Comparison of ENCODE assay signal across 9 mouse cellular contexts in genomic region chr15:12548696-12549095, GRCm38 (mm10).
DNase-seq lines count a peak whose midpoint lies in the region; ATAC-seq and TF ChIP-seq lines count a peak whose summit lies in the region.
"Had no signal": no experiment of that assay in that cellular context is flagged by ENCODE, and none has a peak within 500 bp of the region (broad histone marks: within the 10 kb centered on the region; RNA-seq: fewer than 3 reads in every experiment).

No protein-coding gene starts in this region.

- H3K9me3 ChIP-seq in lung, embryonic 14.5 days (ENCODE audit: low read depth, low read length), result no peaks in the 10 kb centered on the region
- no peaks in the 10 kb centered on the region for H3K9me3 ChIP-seq in forebrain, embryonic 15.5 days
- H3K9me3 ChIP-seq in intestine, embryonic 16.5 days (ENCODE audit: control insufficient read depth, low read length), result no peaks in the 10 kb centered on the region
- no peaks in the 10 kb centered on the region for H3K9me3 ChIP-seq in neural tube, embryonic 15.5 days (replicated peaks)

- H3K9ac ChIP-seq in lung, embryonic 14.5 days, result peak overlapping the region; percentile 62
- peak overlapping the region; percentile 46; the same call in 1 of the 2 replicates for H3K9ac ChIP-seq in forebrain, embryonic 15.5 days (replicated peaks)
- H3K9ac ChIP-seq in intestine, embryonic 16.5 days (ENCODE audit: low read depth, low read length), result peak overlapping the region; percentile 64
- peak overlapping the region; percentile 49; the same call in 1 of the 2 replicates for H3K9ac ChIP-seq in neural tube, embryonic 15.5 days (replicated peaks)

- H3K36me3 ChIP-seq in lung, embryonic 14.5 days (ENCODE audit: insufficient read depth), result no peaks in the 10 kb centered on the region
- no peaks in the 10 kb centered on the region for H3K36me3 ChIP-seq in forebrain, embryonic 15.5 days
- no peaks in the 10 kb centered on the region for H3K36me3 ChIP-seq in intestine, embryonic 16.5 days (ENCODE audit: control insufficient read depth, insufficient read depth, low read length)
- no peaks in the 10 kb centered on the region for H3K36me3 ChIP-seq in neural tube, embryonic 15.5 days

- H3K4me2 ChIP-seq in lung, embryonic 14.5 days, result peak overlapping the region; percentile 98
- peak overlapping the region; percentile 97 for H3K4me2 ChIP-seq in forebrain, embryonic 15.5 days (replicated peaks)
- H3K4me2 ChIP-seq in intestine, embryonic 16.5 days (ENCODE audit: low read depth, low read length), result peak overlapping the region; percentile 95
- peak overlapping the region; percentile 87 for H3K4me2 ChIP-seq in neural tube, embryonic 15.5 days

- H3K27ac ChIP-seq in lung, embryonic 14.5 days (ENCODE audit: low read depth), result 0 out of 2 replicates have a peak overlapping the region, but pooled peaks have one; percentile 78
- H3K27ac ChIP-seq in forebrain, embryonic 15.5 days (replicated peaks), result no peak overlapping the region
- no peak overlapping the region for H3K27ac ChIP-seq in intestine, embryonic 16.5 days (ENCODE audit: low read length)
- H3K27ac ChIP-seq in neural tube, embryonic 15.5 days (replicated peaks), result no peak overlapping the region

- H3K4me1 ChIP-seq in lung, embryonic 14.5 days (ENCODE audit: insufficient read depth), result peaks cover 16% of the 10 kb centered on the region; the same call in 1 of the 2 replicates
- peaks cover 16% of the 10 kb centered on the region for H3K4me1 ChIP-seq in forebrain, embryonic 15.5 days
- H3K4me1 ChIP-seq in intestine, embryonic 16.5 days (ENCODE audit: control insufficient read depth, insufficient read depth, low read length), result peaks cover 22% of the 10 kb centered on the region
- peaks cover 23% of the 10 kb centered on the region for H3K4me1 ChIP-seq in neural tube, embryonic 15.5 days

- WGBS in lung, embryonic 14.5 days, result 32% methylated on average over 4 of the region's 4 CpGs
- WGBS in forebrain, embryonic 15.5 days, result 44% methylated on average over 4 of the region's 4 CpGs
- 44% methylated on average over 4 of the region's 4 CpGs for WGBS in intestine, embryonic 16.5 days
- WGBS in neural tube, embryonic 15.5 days, result 42% methylated on average over 4 of the region's 4 CpGs

- ATAC-seq in lung, embryonic 14.5 days (ENCODE audit: insufficient read depth), result no peak
- no peak for ATAC-seq in forebrain, embryonic 15.5 days (replicated peaks)
- ATAC-seq in intestine, embryonic 16.5 days, result no peak
- no peak for ATAC-seq in neural tube, embryonic 15.5 days (ENCODE audit: low FRiP score)
- no peak for ATAC-seq in erythroid progenitor cell, adult 5-6 weeks (replicated peaks; ENCODE audit: low FRiP score, poor library complexity, severe bottlenecking)
- ATAC-seq: activated CD4-positive, CD25-positive, alpha-beta regulatory T cell, adult 4 months had no signal

- DNase-seq in lung, embryonic 14.5 days, result no peak
- no peak for DNase-seq in lung, postnatal 14 days
- DNase-seq in embryo, embryonic 10 days (ENCODE audit: low spot score), result no peak
- DNase-seq in gastrocnemius, adult 8-10 months (ENCODE audit: low spot score in 2 of 2), result no peak

- no peak for TF ChIP-seq CTCF in lung, embryonic 14.5 days (IDR thresholded peaks at IDR 0.05; ENCODE audit: low read depth)

- no peaks in the 10 kb centered on the region for H3K27me3 ChIP-seq in lung, embryonic 14.5 days (ENCODE audit: insufficient read depth, low read length)
- H3K27me3 ChIP-seq in forebrain, embryonic 15.5 days, result no peaks in the 10 kb centered on the region
- no peaks in the 10 kb centered on the region for H3K27me3 ChIP-seq in intestine, embryonic 16.5 days (replicated peaks; ENCODE audit: control insufficient read depth, insufficient read depth, low read length)
- no peaks in the 10 kb centered on the region for H3K27me3 ChIP-seq in neural tube, embryonic 15.5 days (replicated peaks)

- peak overlapping the region; percentile 54 for H3K4me3 ChIP-seq in lung, embryonic 14.5 days (ENCODE audit: low read depth, low read length)
- H3K4me3 ChIP-seq in forebrain, embryonic 15.5 days, result peak overlapping the region; percentile 45
- H3K4me3 ChIP-seq in intestine, embryonic 16.5 days (ENCODE audit: low read length), result peak overlapping the region; percentile 59
- H3K4me3 ChIP-seq in neural tube, embryonic 15.5 days (replicated peaks), result peak overlapping the region; percentile 42
